Comparison of ENCODE assay signal across 8 mouse cellular contexts in genomic region chr6:39573791-39574554, GRCm38 (mm10). TPM values are rescaled to one million over a fixed set of nuclear protein-coding genes. Genes with fewer than 3 reads are reported as not detected.
DNase-seq lines count a peak whose midpoint lies in the region; ATAC-seq lines count a peak whose summit lies in the region.

Gene Adck2, plus strand, starts transcription at chr6:39573873.

- H3K4me1 ChIP-seq in intestine, embryonic 14.5 days (replicated peaks; ENCODE audit: control insufficient read depth, insufficient read depth, low read length), result peaks cover 6% of the 10 kb centered on the region

- no peaks in the 10 kb centered on the region for H3K27me3 ChIP-seq in intestine, embryonic 14.5 days (replicated peaks; ENCODE audit: control insufficient read depth, insufficient read depth, low read length)

- peak within 1 kb of the TSS; percentile 59 for H3K4me3 ChIP-seq in intestine, embryonic 14.5 days (ENCODE audit: low read depth, low read length)

- intact Hi-C loops in left cerebral cortex, postnatal 14 days (cut with DNase I), result no loop called here

- H3K4me2 ChIP-seq in intestine, embryonic 14.5 days (ENCODE audit: low read length), result peak within 1 kb of the TSS; percentile 59

- peaks cover 20% of the 10 kb centered on the region for H3K36me3 ChIP-seq in intestine, embryonic 14.5 days (ENCODE audit: control insufficient read depth, insufficient read depth, low read length)

- no peaks in the 10 kb centered on the region for H3K9me3 ChIP-seq in intestine, embryonic 14.5 days (ENCODE audit: control insufficient read depth, low read length)

- WGBS in intestine, embryonic 14.5 days, result under 1% methylated on average over 47 of the region's 49 CpGs

- peak; percentile 73 to 74 for DNase-seq in adrenal gland, adult 18-20 months (ENCODE audit: low spot score in 2 of 2)
- peak; percentile 92 for DNase-seq in embryo, embryonic 10.5 days (ENCODE audit: low spot score)
- peak; percentile 76 for DNase-seq in gastrocnemius, postnatal 25 days
- peak; percentile 88 for DNase-seq in intestine, embryonic 14.5 days (ENCODE audit: low spot score)
- DNase-seq in left cerebral cortex, postnatal 14 days (ENCODE audit: low spot score in 2 of 2), result peak; percentile 58 to 84
- DNase-seq in right cerebral cortex, postnatal 25 days, result peak; percentile 81
- DNase-seq in yolk sac, embryonic 10.5 days (ENCODE audit: low spot score), result peak; percentile 89

- H3K27ac ChIP-seq in intestine, embryonic 14.5 days (ENCODE audit: low read depth), result peak within 1 kb of the TSS; percentile 88

- peak; percentile 95 for ATAC-seq in intestine, embryonic 14.5 days (replicated peaks; ENCODE audit: low FRiP score, low TSS enrichment, low read depth)
- peak; percentile 99 for ATAC-seq in megakaryocyte-erythroid progenitor cell, adult 5-6 weeks (replicated peaks; ENCODE audit: low FRiP score, low TSS enrichment, poor library complexity, severe bottlenecking)

- H3K9ac ChIP-seq in intestine, embryonic 14.5 days (ENCODE audit: low read length), result peak within 1 kb of the TSS; percentile 78

RNA-seq across cellular contexts. Expression of gene Adck2, which starts in this region (rescaled TPM):
- total RNA-seq in adrenal gland, adult 18-20 months (2021), result 10 to 100 TPM; 24.1 to 24.2 TPM
- 1 to 10 TPM; 5.9 to 7.3 TPM for total RNA-seq in gastrocnemius, postnatal 25 days (2021)
- 25.0 and 31.6 TPM in 2 replicates for polyA plus RNA-seq in intestine, embryonic 14.5 days (2014; fragmentation: Nextera tagmentation; extraction: Ambion mirVana)
- total RNA-seq in left cerebral cortex, postnatal 14 days (2021), result 10 to 100 TPM; 23.2 to 29.0 TPM
- 12.0 and 39.5 TPM in 2 replicates for total RNA-seq in megakaryocyte-erythroid progenitor cell, adult 5-6 weeks (2014; fragmentation: Nextera tagmentation)
- total RNA-seq in megakaryocyte-erythroid progenitor cell, adult 5-6 weeks (2017), result 7.6 and 11.8 TPM in 2 replicates

Comparison
In these comparisons a context has a peak if more than half of its experiments do, and no peak if none do; other contexts are left out.
1. Peak in every context shown above with its lines: DNase-seq, ATAC-seq, H3K4me3 ChIP-seq and H3K27ac ChIP-seq.